Mouse (Mus musculus) cerebellum, adult 2 months (tissue): ENCODE results near the gene Krt10.

ENCODE experiments used
- CTCF ChIP-seq: fragments of 200-500 bp; IDR thresholded peaks from 2 replicates; pipeline ENCODE4 v1.5.1; 2011; ENCODE audit warnings: low read depth, mild to moderate bottlenecking, control low read depth, low read length, moderate library complexity, borderline replicate concordance; ENCODE audit not compliant: insufficient read depth
- POLR2A ChIP-seq: fragments of 200-500 bp; IDR thresholded peaks from 2 replicates; pipeline ENCODE4 v1.6.1; 2011; ENCODE audit warnings: low read length, control low read depth, borderline replicate concordance; ENCODE audit not compliant: insufficient read depth

GRCm38 (mm10) chr11:99398084-99398483 is 8.9 kb upstream of the Krt10 start:
- TF ChIP-seq CTCF: no peak
- no peak for TF ChIP-seq POLR2A
